Mouse (Mus musculus) liver, embryonic 14.5 days (tissue): ENCODE data around the gene Dap. TPM values are rescaled to one million over a fixed set of nuclear protein-coding genes. Genes with fewer than 3 reads are reported as not detected.

Source experiments
- ATAC-seq: fragments of 200-750 bp; cut with Nextera tagmentation; 2 replicates; pipeline ENCODE4 v1.8.0; 2017; ENCODE audit warnings: moderate number of reproducible peaks, mild to moderate bottlenecking, moderate library complexity; ENCODE audit not compliant: insufficient read depth
- DNase-seq, 3 experiments: peaks; one replicate each; pipeline ENCODE4 v3.0.0-alpha.2; 2012 to 2013; ENCODE audit warnings: low read depth in 3 of 3, low spot score in 3 of 3
- H3K27ac ChIP-seq: fragments of 300-500 bp; sonication (generic); 2 replicates; pipeline ENCODE4 v1.5.1; 2014; ENCODE audit warnings: moderate library complexity, mild to moderate bottlenecking, control low read depth, inconsistent platforms
- H3K27me3 ChIP-seq: fragments of 300-500 bp; sonication (generic); 2 replicates; pipeline ENCODE4 v1.6.1; 2014; ENCODE audit warnings: mild to moderate bottlenecking, low read length, moderate library complexity; ENCODE audit not compliant: control insufficient read depth, insufficient read depth
- H3K36me3 ChIP-seq: fragments of 300-500 bp; sonication (generic); replicated peaks from 2 replicates; pipeline ENCODE4 v1.6.1; 2014; ENCODE audit warnings: low read depth; ENCODE audit not compliant: control insufficient read depth, insufficient read depth
- H3K4me1 ChIP-seq, 2 experiments: fragments of 200-500 bp in 1 of 2; fragments of 300-500 bp in 1 of 2; sonication (generic) in 1 of 2; replicated peaks; 2 replicates each; pipeline ENCODE4 v1.6.1; 2012 to 2014; ENCODE audit warnings: antibody characterized with exemption in 1 of 2, inconsistent platforms in 1 of 2, low read length in 1 of 2; ENCODE audit not compliant: control insufficient read depth in 2 of 2, insufficient read depth in 2 of 2
- H3K4me2 ChIP-seq: fragments of 300-500 bp; sonication (generic); 2 replicates; pipeline ENCODE4 v1.6.1; 2014; ENCODE audit warnings: low read depth, mild to moderate bottlenecking, control low read depth, moderate library complexity
- H3K4me3 ChIP-seq, 2 experiments: fragments of 200-500 bp in 1 of 2; fragments of 300-500 bp in 1 of 2; sonication (generic) in 1 of 2; 2 replicates each; pipeline ENCODE4 v1.5.1; 2012 to 2014; ENCODE audit warnings: low read depth in 2 of 2, low read length in 2 of 2, mild to moderate bottlenecking in 2 of 2, control low read depth in 1 of 2, inconsistent platforms in 1 of 2, moderate library complexity in 1 of 2; ENCODE audit not compliant: insufficient read depth in 1 of 2
- H3K9ac ChIP-seq: fragments of 300-500 bp; sonication (generic); replicated peaks from 2 replicates; pipeline ENCODE4 v1.6.1; 2014; ENCODE audit warnings: mild to moderate bottlenecking, control low read depth, moderate library complexity
- H3K9me3 ChIP-seq: fragments of 300-500 bp; sonication (generic); 2 replicates; pipeline ENCODE4 v1.6.1; 2016; ENCODE audit warnings: low read length, mixed read lengths; ENCODE audit not compliant: control insufficient read depth
- CTCF ChIP-seq: IDR thresholded peaks from 2 replicates; pipeline ENCODE4 v1.5.1; 2016; ENCODE audit warnings: antibody characterized with exemption, low read depth, control low read depth
- EP300 ChIP-seq: IDR thresholded peaks from 2 replicates; pipeline ENCODE4 v1.6.1; 2016; ENCODE audit warnings: antibody characterized with exemption, low read depth
- WGBS: fragments of 180-500 bp; shearing (Covaris S2); extraction: QIAGEN DNeasy Blood & Tissue Kit; methylation state at CpG from one replicate; pipeline ENCODE4 v1.1.7; 2014; ENCODE audit not compliant: insufficient replicate concordance; 5-methylcytosine and 5-hydroxymethylcytosine counted together
- polyA plus RNA-seq, 2 experiments: library from polyadenylated mRNA; depleted of rRNA in 1 of 2; stranded (reverse) in 1 of 2; unstranded in 1 of 2; fragments of >200 nt; fragmentation: Nextera tagmentation in 1 of 2; extraction: Ambion mirVana in 1 of 2; gene quantifications; 2 replicates each; pipeline versions ENCODE4 v1.2.1 to v1.2.3; 2012 to 2014

The Dap gene
- polyA plus RNA-seq, 2 experiments = 22.5 to 44.4 TPM

- H3K4me2 ChIP-seq = no peak overlapping the region
- H3K9me3 ChIP-seq = no peaks in the 10 kb centered on the region
- H3K4me1 ChIP-seq = no peaks in the 10 kb centered on the region
- H3K4me3 ChIP-seq = no peak overlapping the region
- no peaks in the 10 kb centered on the region for H3K27me3 ChIP-seq
- no peak overlapping the region for H3K27ac ChIP-seq
- H3K36me3 ChIP-seq = no peaks in the 10 kb centered on the region; the same call in 1 of the 2 replicates
- 61% methylated on average over 6 of the region's 6 CpGs for WGBS
- ATAC-seq (no peak), DNase-seq (no peak)
- TF ChIP-seq EP300 = no peak
- no peak for TF ChIP-seq CTCF
- H3K9ac ChIP-seq = no peak overlapping the region
Measured at GRCm38 (mm10) chr15:31268148-31268547, 44.0 kb downstream of the Dap start.

DNA sequence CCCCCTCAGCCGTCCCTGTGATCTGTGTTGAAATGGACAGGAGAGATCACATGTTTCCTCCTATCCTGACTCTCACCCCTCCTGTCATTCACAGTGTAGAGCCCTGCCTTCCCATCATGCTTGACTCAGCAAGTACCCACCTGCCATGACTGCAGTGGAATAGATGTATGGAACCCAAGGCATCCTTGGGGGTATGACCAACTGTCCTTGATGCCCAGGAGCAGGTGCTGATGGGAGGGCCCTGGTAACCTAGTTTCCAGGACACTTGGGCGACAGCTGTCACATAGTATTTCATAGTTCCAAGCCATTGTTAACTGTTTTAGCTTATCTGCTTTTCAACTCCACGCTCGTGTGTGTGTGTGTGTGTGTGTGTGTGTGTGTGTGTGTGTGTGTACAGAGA, 45.4 kb downstream of the Dap start:
- no peak overlapping the region for H3K4me3 ChIP-seq
- H3K27me3 ChIP-seq = no peaks in the 10 kb centered on the region
- ATAC-seq (no peak), DNase-seq (no peak)
- no peaks in the 10 kb centered on the region; the same call in 1 of the 2 replicates for H3K36me3 ChIP-seq
- no peaks in the 10 kb centered on the region for H3K9me3 ChIP-seq
- H3K4me1 ChIP-seq = no peaks in the 10 kb centered on the region
- no peak overlapping the region for H3K9ac ChIP-seq
- TF ChIP-seq CTCF = no peak
- TF ChIP-seq EP300 = no peak
- H3K27ac ChIP-seq = no peak overlapping the region
- WGBS = 46% methylated on average over 4 of the region's 4 CpGs
- no peak overlapping the region for H3K4me2 ChIP-seq

GRCm38 (mm10) chr15:31272695-31273094, 48.6 kb downstream of the Dap start:
- Histone ChIP-seq H3K4me3 (no peak overlapping the region), H3K4me2 (no peak overlapping the region), H3K36me3 (no peaks in the 10 kb centered on the region; the same call in 1 of the 2 replicates), H3K9me3 (no peaks in the 10 kb centered on the region), H3K4me1 (no peaks in the 10 kb centered on the region), H3K27ac (no peak overlapping the region), H3K27me3 (no peaks in the 10 kb centered on the region), H3K9ac (no peak overlapping the region)
- DNase-seq (no peak), ATAC-seq (no peak)
- TF ChIP-seq EP300 (no peak), CTCF (no peak)
- 73% methylated on average over 7 of the region's 7 CpGs for WGBS

GRCm38 (mm10) chr15:31273509-31273908, 49.4 kb downstream of the Dap start:
- Histone ChIP-seq H3K4me2 (no peak overlapping the region), H3K9me3 (no peaks in the 10 kb centered on the region), H3K36me3 (no peaks in the 10 kb centered on the region; the same call in 1 of the 2 replicates), H3K4me3 (no peak overlapping the region), H3K27me3 (no peaks in the 10 kb centered on the region), H3K27ac (no peak overlapping the region), H3K9ac (no peak overlapping the region), H3K4me1 (no peaks in the 10 kb centered on the region)
- DNase-seq (no peak), ATAC-seq (no peak)
- WGBS = 9% methylated on average over 10 of the region's 10 CpGs
- TF ChIP-seq EP300 (no peak), CTCF (no peak)

DNA sequence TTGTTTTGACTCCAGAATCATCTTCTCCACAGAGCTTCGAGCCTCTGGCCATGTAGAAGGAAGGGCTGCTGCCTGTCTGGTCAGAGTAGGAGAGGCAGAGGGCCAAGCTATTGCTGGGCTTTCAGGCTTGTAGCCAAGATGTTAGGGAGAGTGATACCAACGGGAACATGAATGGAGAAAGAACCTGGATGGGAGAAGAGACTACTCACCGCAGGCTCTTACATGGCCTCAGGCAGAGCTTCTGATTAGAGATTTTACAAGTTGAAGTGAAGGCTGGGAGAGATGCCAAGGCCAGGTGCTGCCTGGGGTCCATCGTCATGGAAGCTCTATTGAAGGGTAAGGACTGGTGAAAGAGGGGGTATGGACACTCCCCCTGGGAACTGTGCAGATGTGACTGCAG, 54.0 kb downstream of the Dap start:
- H3K27me3 ChIP-seq = no peaks in the 10 kb centered on the region
- no peak overlapping the region for H3K27ac ChIP-seq
- no peaks in the 10 kb centered on the region for H3K9me3 ChIP-seq
- ATAC-seq = no peak
- no peak overlapping the region for H3K4me2 ChIP-seq
- no peak for DNase-seq
- TF ChIP-seq EP300 (no peak), CTCF (no peak)
- H3K4me3 ChIP-seq = no peak overlapping the region
- peaks cover 0 to 7% of the 10 kb centered on the region in 2 experiments; a peak in 1 of 4 replicates for H3K4me1 ChIP-seq
- WGBS = 57% methylated on average over 4 of the region's 4 CpGs
- no peak overlapping the region for H3K9ac ChIP-seq
- H3K36me3 ChIP-seq = no peaks in the 10 kb centered on the region
